Mouse (Mus musculus): ENCODE measurements around the gene Blmh.

Blmh gene

GRCm38 (mm10) chr11:76997916-76998704 lies 73.5 kb downstream of the Blmh start, which contains the start of gene Slc6a4:
Slc6a4 (plus strand) TSS chr11:76998603.
- DNase-seq (ENCODE audit: extremely low spot score, low spot score) = peak; percentile 63

- DNase-seq (ENCODE audit: extremely low spot score, low spot score) = peak; percentile 56
Observed at GRCm38 (mm10) chr11:76998705-76999226, 74.2 kb downstream of the Blmh start.

- no peak for DNase-seq (ENCODE audit: extremely low spot score, low spot score)
Observed at GRCm38 (mm10) chr11:77000741-77001140, 76.1 kb downstream of the Blmh start.

- no peak for DNase-seq (ENCODE audit: extremely low spot score, low spot score)
Observed at GRCm38 (mm10) chr11:77002361-77002760, 77.8 kb downstream of the Blmh start.

GRCm38 (mm10) chr11:77005881-77006280 lies 81.3 kb downstream of the Blmh start:
- no peak for DNase-seq (ENCODE audit: extremely low spot score, low spot score)

- DNase-seq (ENCODE audit: extremely low spot score, low spot score) = no peak
Observed at GRCm38 (mm10) chr11:77006616-77007015, 82.0 kb downstream of the Blmh start.

- no peak for DNase-seq (ENCODE audit: extremely low spot score, low spot score)
Observed at GRCm38 (mm10) chr11:77009069-77010025, 84.7 kb downstream of the Blmh start.

- DNase-seq (ENCODE audit: extremely low spot score, low spot score) = no peak
Observed at GRCm38 (mm10) chr11:77010762-77011475, 86.3 kb downstream of the Blmh start.

- no peak for DNase-seq (ENCODE audit: extremely low spot score, low spot score)
Observed at GRCm38 (mm10) chr11:77018046-77018445, 93.4 kb downstream of the Blmh start.

- no peak for DNase-seq (ENCODE audit: extremely low spot score, low spot score)
Observed at GRCm38 (mm10) chr11:77019539-77019938, 94.9 kb downstream of the Blmh start.

GRCm38 (mm10) chr11:77021749-77022396 lies 97.3 kb downstream of the Blmh start:
- no peak for DNase-seq (ENCODE audit: extremely low spot score, low spot score)

- no peak for DNase-seq (ENCODE audit: extremely low spot score, low spot score)
Observed at GRCm38 (mm10) chr11:77026559-77026958, 102.0 kb downstream of the Blmh start.

GRCm38 (mm10) chr11:77028157-77028556 lies 103.5 kb downstream of the Blmh start:
- no peak for DNase-seq (ENCODE audit: extremely low spot score, low spot score)

- no peak for DNase-seq (ENCODE audit: extremely low spot score, low spot score)
Observed at GRCm38 (mm10) chr11:77031151-77031934, 106.7 kb downstream of the Blmh start.

Measured in neural tube, embryonic 10.5 days (tissue).